Comparison of ENCODE assay signal across 14 mouse cellular contexts in the genomic region with DNA sequence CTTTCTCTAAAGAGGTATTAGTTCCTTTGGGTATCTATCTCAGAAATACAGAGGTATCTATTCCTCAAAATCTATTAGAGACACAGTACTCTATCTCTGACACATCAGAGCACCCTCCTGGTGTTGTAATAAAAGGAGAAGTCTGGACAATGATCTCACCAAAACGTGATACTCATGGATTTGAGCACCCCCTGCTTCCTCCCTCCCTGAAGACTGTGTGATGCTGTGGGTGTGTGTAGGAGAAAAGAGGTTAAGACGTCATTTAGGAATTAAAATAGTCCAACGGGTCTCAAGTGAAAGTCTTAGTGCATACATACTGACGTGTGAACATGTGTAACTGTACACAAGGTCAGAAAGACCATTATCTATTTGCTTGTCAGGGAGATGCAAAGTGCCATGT. TPM values are rescaled to one million over a fixed set of nuclear protein-coding genes. Genes with fewer than 3 reads are reported as not detected.
DNase-seq lines count a peak whose midpoint lies in the region; ATAC-seq and TF ChIP-seq lines count a peak whose summit lies in the region.
"Had no signal": no experiment of that assay in that cellular context is flagged by ENCODE, and none has a peak within 500 bp of the region (broad histone marks: within the 10 kb centered on the region; RNA-seq: fewer than 3 reads in every experiment).

No protein-coding gene starts in this region.

- 70% methylated on average over 4 of the region's 4 CpGs for WGBS in heart, embryonic 11.5 days (ENCODE audit: insufficient replicate concordance)
- 51% methylated on average over 4 of the region's 4 CpGs for WGBS in lung, embryonic 15.5 days
- 41% methylated on average over 4 of the region's 4 CpGs for WGBS in lung, adult 2 months

- H3K4me3 ChIP-seq in heart, embryonic 11.5 days (ENCODE audit: low read depth, low read length) = no peak overlapping the region
- H3K4me3 ChIP-seq in lung, embryonic 15.5 days = no peak overlapping the region
- H3K4me3 ChIP-seq in lung, adult 2 months (replicated peaks; ENCODE audit: extremely low read depth, low read depth, low read length) = no peak overlapping the region
- H3K4me3 ChIP-seq in megakaryocyte, embryonic 14.5 days (replicated peaks) = peak overlapping the region; percentile 94
- H3K4me3 ChIP-seq: erythroblast, embryonic 14.5 days had no signal

- H3K9ac ChIP-seq in heart, embryonic 11.5 days (ENCODE audit: low read depth, low read length) = no peak overlapping the region
- H3K9ac ChIP-seq in lung, embryonic 15.5 days = no peak overlapping the region
- H3K9ac ChIP-seq: kidney, embryonic 15.5 days had no signal

- H3K9me3 ChIP-seq in heart, embryonic 11.5 days (replicated peaks; ENCODE audit: control insufficient read depth, low read length) = no peaks in the 10 kb centered on the region
- H3K9me3 ChIP-seq in lung, embryonic 15.5 days = no peaks in the 10 kb centered on the region
- H3K9me3 ChIP-seq in megakaryocyte, embryonic 14.5 days = no peaks in the 10 kb centered on the region
- H3K9me3 ChIP-seq: embryonic facial prominence, embryonic 10.5 days; kidney, embryonic 15.5 days had no signal

- H3K4me1 ChIP-seq in heart, embryonic 11.5 days (ENCODE audit: control insufficient read depth, insufficient read depth, low read length) = no peaks in the 10 kb centered on the region
- H3K4me1 ChIP-seq in lung, embryonic 15.5 days = peaks cover 11% of the 10 kb centered on the region; the same call in 1 of the 2 replicates
- H3K4me1 ChIP-seq in lung, adult 2 months (ENCODE audit: control insufficient read depth, insufficient read depth, low read length) = peaks cover 7% of the 10 kb centered on the region; the same call in 1 of the 2 replicates
- H3K4me1 ChIP-seq in megakaryocyte, embryonic 14.5 days = peaks cover 37% of the 10 kb centered on the region

- H3K27me3 ChIP-seq in heart, embryonic 11.5 days (ENCODE audit: control insufficient read depth, insufficient read depth, low read length) = no peaks in the 10 kb centered on the region
- H3K27me3 ChIP-seq in lung, embryonic 15.5 days = no peaks in the 10 kb centered on the region
- no peaks in the 10 kb centered on the region for H3K27me3 ChIP-seq in megakaryocyte, embryonic 14.5 days (replicated peaks)
- H3K27me3 ChIP-seq: kidney, embryonic 15.5 days had no signal

- TF ChIP-seq POLR2A in lung, adult 2 months (IDR thresholded peaks at IDR 0.05; ENCODE audit: borderline replicate concordance, extremely low read depth, low read depth, low read length) = no peak

- TF ChIP-seq CTCF in lung, adult 2 months (IDR thresholded peaks at IDR 0.05; ENCODE audit: insufficient read depth, low read length) = no peak

- ATAC-seq in heart, embryonic 11.5 days (replicated peaks; ENCODE audit: insufficient number of reproducible peaks, low FRiP score, low TSS enrichment) = no peak
- no peak for ATAC-seq in lung, embryonic 15.5 days (ENCODE audit: borderline replicate concordance, extremely low read depth, low FRiP score, low TSS enrichment)
- peak; percentile 90 for ATAC-seq in granulocyte monocyte progenitor cell, adult 5-6 weeks (replicated peaks; ENCODE audit: poor library complexity, severe bottlenecking)
- ATAC-seq: Patski had no signal

- DNase-seq in heart, postnatal 14 days = no peak
- DNase-seq in lung, adult 2 months = no peak
- no peak for DNase-seq in retina, postnatal 1 day
- DNase-seq in spleen, postnatal 4 days (ENCODE audit: low spot score in 2 of 2) = no peak
- DNase-seq: thymus, adult 2 months had no signal

- intact Hi-C loops in heart, postnatal 14 days (cut with DNase I) = no loop called here

- H3K36me3 ChIP-seq in heart, embryonic 11.5 days (ENCODE audit: control insufficient read depth, insufficient read depth, low read length) = no peaks in the 10 kb centered on the region
- H3K36me3 ChIP-seq in lung, embryonic 15.5 days = no peaks in the 10 kb centered on the region
- H3K36me3 ChIP-seq in megakaryocyte, embryonic 14.5 days (replicated peaks; ENCODE audit: low read length) = no peaks in the 10 kb centered on the region
- H3K36me3 ChIP-seq: embryonic facial prominence, embryonic 10.5 days; kidney, embryonic 15.5 days had no signal

- H3K4me2 ChIP-seq in heart, embryonic 11.5 days = peak overlapping the region; percentile 70; the same call in 1 of the 2 replicates
- peak overlapping the region; percentile 57; the same call in 1 of the 2 replicates for H3K4me2 ChIP-seq in lung, embryonic 15.5 days

- H3K27ac ChIP-seq in heart, embryonic 11.5 days (ENCODE audit: low read depth, low read length) = no peak overlapping the region
- H3K27ac ChIP-seq in lung, embryonic 15.5 days = no peak overlapping the region
- H3K27ac ChIP-seq: hindbrain, postnatal 0 days had no signal

RNA-seq across cellular contexts. Expression of a gene that starts 0.6 kb away (rescaled TPM):
- polyA plus RNA-seq in heart, embryonic 11.5 days (2014; fragmentation: Nextera tagmentation; extraction: Ambion mirVana) = 2.0 and 2.5 TPM in 2 replicates
- under 1 TPM; 0.61 to 0.84 TPM for total RNA-seq in heart, postnatal 14 days (2021)
- polyA plus RNA-seq in lung, embryonic 15.5 days (2015; fragmentation: Nextera tagmentation; extraction: Ambion mirVana) = 1.3 and 1.9 TPM in 2 replicates
- 5.4 and 7.0 TPM in 2 replicates for polyA plus RNA-seq in lung, adult 2 months (2012; rRNA removed)
- 9.3 and 12.9 TPM in 2 replicates for total RNA-seq in granulocyte monocyte progenitor cell, adult 5-6 weeks (2014; fragmentation: Nextera tagmentation)
- total RNA-seq in granulocyte monocyte progenitor cell, adult 5-6 weeks (2017) = 12.9 and 13.4 TPM in 2 replicates
- polyA plus RNA-seq in megakaryocyte, embryonic 14.5 days (2012; ENCODE audit: insufficient read depth, low replicate concordance) = 0.16 TPM in 1 of 2 replicates, not detected in the other
- polyA plus RNA-seq: erythroblast, embryonic 14.5 days; Patski had no signal
